Mouse (Mus musculus) cerebellum, adult 18-20 months (tissue): ENCODE data around the gene Syndig1l.

Source experiments
- DNase-seq, 2 experiments: peaks; one replicate each; pipeline ENCODE4 v3.0.0; 2021

Gene Syndig1l

GRCm38 (mm10) chr12:84698319-84699081 is at the start of gene Syndig1l:
Gene Syndig1l (minus strand): TSS chr12:84698831.
- DNase-seq = peak; percentile 38 to 45

DNA sequence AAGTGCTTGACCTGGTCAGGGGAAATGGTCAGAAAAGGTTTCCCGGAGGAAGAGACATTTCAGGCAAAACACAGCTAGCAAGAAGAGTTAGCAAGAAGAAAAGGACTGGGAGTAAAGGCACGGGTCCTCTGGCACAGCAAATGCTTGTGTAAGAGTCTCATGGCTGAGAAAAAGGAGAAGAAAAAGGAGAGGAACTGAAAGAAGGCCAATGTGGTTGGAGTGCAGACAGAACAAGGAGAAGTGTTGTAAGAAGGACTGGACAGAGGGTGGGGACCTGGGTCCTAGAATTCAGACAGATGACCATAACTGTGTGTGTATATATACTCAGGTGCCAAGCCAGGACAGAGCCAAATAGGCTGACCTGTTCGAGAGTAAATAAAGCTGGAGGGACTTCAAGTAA is 49.5 kb upstream of the Syndig1l start:
- DNase-seq = no peak

GRCm38 (mm10) chr12:84745700-84746099 is 47.1 kb upstream of the Syndig1l start:
- DNase-seq = no peak

DNA sequence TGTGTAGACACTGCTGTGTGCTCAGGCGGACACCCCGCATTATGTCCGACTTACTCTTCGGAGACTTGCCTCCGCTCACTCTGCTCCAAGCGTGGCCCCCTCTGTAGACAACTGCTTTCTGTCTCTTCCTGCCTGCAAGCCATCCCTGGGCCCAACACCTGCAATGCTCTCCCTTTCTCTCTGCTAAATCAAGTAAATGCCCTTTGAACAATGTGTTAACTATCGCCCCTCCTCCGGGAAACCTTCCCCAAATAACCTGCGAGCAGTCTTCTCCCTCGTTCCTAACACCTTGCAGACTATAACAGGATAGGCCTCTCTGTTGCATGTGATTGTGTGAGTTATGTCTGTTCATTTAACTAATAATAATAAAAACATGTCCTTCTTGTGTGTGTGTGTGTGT is 44.9 kb upstream of the Syndig1l start:
- DNase-seq = no peak

- DNase-seq = no peak
Observed at GRCm38 (mm10) chr12:84733366-84733765, 34.7 kb upstream of the Syndig1l start.

DNA sequence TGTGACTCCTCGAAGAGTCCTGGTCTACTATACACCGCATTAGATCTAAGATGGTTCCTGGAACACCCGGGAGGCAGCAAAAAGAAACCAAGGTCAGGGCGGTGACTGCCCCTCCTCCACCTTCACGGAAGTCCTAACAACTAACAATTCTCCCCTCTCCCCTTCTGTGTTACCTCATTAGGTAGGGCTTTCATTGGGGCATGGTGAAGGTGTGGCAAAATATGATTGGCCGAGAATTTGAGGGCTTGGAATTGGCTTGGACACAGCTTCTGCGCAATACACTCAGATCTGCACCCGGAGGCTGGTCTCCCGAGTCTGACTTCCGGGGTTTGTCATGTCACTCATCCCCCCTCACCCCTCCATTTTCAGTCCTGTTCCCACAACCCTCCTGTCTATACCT is 29.8 kb upstream of the Syndig1l start:
- no peak for DNase-seq

DNA sequence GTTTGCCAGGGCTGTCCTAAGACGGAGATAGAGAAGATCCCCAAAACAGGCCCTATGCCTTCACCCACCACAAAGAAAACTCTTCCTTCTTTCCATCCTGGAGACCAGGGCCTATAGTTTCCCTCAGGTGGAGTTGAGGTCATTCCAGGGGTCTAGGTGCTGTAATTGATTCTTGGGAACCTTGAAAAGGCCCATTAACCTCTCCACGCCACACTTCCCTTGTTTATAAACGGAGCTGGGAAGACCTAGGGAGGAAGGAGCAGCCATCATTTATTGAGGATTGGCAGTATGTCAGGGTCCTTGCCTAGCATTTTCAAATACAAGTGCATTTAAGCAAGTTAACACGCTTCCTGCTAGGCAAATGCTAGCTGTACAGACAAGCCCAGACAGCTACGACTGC is 28.8 kb upstream of the Syndig1l start:
- DNase-seq = no peak

DNA sequence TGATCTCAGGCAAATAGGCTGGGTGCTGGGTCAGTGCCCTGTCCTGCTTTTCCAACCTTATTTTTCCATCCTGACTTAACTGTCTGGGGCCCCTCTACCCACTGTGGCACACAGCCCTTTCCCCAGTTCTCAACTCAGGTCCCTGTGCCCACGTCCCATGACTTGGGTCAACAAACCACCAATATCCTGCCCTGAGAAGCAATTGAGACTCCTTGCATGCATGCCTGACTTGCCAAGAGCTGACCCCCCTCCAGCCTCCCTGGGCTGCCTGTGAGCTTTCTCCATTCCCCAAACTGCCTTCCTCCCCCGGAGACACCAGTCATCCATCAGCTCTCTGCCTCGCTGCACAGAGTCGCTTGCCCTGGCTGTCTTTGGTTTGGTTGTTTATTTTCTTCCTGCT is 28.4 kb upstream of the Syndig1l start:
- DNase-seq = no peak

DNA sequence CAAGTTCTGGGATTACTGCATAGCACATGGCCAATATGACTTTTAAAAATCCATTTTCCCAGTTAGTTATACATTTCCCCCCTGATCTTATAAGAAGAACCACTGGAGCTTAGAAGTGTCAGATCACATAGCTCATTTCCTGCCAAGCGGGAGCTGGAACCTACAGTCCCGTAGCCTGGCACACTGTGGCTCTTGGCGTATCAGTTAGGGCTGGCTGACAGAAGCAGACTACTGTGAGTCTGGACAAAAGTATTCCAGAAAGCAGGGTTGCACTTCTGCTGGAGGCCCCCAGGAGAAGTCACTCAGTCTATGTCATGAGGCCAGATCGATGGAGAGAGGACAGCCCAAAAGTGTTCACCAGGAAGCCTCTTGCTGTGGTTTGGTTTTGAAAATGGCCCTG is 27.8 kb upstream of the Syndig1l start:
- DNase-seq = no peak

DNA sequence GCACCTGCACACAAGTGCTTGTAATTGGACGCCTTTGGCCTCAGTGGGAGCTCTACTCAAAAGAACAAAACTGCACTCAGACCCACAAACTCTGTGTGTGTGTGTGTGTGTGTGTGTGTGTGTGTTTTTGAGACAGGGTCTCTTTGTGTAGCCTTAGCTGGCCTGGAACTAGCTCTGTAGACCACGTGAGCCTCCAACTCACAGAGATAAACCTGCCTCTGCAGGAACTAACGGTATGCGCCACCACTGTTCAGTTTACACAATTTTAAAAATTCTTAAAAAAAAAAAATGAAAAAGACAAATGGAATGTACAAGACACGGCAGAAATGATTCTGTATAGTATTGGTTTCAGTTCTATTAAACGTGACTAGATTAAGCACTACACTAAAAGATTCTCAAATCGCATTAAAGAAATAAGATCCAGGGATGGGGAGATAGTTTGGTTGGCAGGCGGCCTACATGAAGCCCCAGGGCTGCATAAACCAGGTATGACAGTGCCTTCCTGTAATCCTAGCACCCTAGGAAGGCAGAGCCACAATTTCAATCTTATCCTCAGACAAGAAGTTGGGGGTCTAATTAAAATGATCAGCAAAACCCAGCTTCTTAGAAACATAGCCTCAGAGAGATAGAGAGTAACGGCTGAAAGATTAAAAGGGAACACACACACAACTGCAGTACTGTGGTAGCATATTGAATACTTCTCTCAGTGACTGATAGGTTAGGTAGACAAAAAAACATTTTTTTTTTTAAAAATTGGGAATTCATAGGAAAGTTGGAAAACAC is 20.0 kb upstream of the Syndig1l start:
- DNase-seq = no peak

DNA sequence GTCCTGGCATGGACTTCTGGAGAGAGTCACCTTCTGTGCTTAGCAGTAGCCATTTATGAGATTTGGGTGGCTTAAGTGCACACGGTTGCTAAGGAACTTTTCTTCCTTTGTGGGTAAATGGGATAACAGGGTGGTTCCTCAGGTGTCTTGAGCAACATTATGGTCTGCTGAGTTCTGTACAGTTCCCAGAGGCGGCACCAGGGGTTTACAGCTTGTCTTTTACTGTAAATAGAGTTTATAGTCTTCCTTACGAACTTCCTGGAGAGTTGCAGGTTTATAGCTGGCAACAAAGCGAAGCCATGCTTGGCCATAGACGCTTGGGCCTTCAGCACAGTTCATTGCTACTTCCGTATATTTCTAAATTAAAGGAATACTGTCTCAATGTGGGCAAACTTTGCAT is 15.9 kb upstream of the Syndig1l start:
- no peak for DNase-seq

DNA sequence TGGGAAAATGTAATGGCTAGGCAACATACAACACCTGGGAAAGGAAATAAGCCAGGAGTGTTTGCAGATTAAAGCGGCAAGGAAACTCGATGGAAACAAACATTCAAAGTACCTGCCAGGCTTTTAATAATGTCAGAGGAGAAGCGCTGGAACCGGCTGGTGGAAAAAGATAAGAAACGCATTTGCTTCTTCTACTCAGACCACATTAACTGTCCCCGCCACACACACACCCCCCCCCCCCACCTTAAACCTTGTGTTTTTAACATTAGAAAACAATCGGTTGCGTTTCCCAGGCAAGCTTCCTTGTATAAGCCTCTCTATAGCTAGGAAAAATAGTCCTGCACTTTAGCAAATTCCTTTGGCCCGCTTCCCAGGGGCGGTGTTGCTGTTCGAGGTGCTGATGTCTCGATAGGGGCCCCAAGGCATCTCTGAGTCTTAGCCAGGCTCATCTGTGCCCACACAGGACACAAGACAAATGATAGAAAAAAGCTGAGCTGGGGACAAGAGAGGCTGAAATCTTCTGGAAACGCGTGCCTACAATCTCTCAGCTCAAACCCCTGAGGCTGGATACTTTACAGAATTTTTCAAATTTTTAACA is 11.3 kb upstream of the Syndig1l start:
- DNase-seq = no peak

DNA sequence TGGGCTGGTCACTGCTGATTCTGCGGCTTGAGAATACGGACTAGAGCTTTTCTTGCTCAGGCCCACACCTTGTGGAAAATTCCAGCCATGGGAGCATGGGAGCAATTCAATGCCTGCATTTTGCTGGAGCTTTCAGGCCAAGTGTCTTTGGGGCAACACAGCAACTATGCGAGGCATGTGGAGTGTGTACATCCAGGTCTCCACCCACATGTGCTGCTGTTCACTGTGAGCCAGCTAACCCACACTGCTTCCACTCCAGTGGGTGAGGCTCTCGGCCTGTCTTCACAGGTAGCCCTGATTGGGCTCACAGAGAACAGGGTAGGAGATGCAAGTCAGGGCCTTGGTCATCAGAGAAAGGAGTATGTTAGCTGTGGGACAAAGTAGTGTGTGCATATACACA is 9.2 kb upstream of the Syndig1l start:
- DNase-seq = no peak

GRCm38 (mm10) chr12:84706886-84707285 is 8.3 kb upstream of the Syndig1l start:
- DNase-seq = no peak

DNA sequence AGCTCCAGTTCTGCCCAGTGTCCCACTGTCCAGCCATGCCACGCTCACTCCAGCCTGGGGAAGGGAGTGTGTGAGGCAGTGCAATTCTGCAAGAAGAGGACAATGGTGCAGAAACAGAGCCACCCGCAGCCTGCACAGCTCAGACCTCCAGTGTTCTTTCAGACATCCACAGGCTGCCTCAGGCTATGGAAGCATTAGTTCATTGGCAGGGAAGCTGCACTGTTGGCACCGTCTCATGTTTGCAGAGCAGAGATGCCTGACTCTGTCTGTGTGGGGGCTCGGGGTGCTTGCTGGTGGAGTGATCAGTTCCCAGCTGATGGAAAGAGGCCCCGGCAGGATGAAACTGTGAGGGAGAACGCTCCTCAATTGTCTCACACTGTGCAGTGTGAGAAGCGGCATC is 4.0 kb upstream of the Syndig1l start:
- no peak for DNase-seq

DNA sequence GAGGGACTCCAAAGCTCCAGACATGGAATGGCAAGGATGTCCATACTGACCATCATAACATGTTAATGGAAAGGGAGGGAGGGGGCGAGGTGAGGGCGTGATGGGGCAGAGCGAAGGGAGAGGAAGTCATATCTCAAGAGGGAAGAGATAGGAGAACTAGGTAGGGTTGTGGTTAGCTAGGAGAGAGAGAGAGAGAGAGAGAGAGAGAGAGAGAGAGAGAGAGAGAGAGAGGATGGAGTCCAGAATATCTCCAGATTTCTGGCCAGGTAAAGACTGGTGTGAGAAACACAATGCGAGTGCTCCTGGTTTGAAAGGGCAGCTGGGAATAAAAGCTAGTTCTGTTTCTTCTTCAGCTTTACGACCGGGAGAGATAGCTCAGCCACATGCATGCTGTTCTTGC is 6.5 kb downstream of the Syndig1l start:
- DNase-seq = no peak

GRCm38 (mm10) chr12:84691347-84691746 is 7.3 kb downstream of the Syndig1l start:
- no peak for DNase-seq

DNA sequence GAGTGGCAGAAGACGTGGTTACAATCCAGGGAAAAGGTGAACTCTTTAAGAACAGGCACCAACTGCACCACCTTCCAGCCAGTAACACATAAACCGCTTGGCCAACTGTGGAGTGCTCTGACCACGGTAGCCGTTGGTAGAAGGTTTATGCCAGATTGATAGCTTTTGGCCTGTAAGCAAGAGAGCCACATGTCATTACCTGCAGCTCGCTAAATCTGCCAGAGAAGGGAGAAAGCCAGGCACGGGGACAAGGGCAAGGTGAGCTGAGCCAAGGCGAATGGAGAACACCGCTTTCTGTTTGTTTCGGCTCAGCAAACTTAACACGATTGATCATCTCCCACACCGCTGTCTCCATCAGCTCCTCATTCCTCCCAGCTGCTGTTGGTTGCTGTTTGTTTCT is 9.6 kb downstream of the Syndig1l start:
- DNase-seq = peak in 1 of 2 experiments; percentile 41

GRCm38 (mm10) chr12:84687531-84687930 is 11.1 kb downstream of the Syndig1l start:
- DNase-seq = no peak

DNA sequence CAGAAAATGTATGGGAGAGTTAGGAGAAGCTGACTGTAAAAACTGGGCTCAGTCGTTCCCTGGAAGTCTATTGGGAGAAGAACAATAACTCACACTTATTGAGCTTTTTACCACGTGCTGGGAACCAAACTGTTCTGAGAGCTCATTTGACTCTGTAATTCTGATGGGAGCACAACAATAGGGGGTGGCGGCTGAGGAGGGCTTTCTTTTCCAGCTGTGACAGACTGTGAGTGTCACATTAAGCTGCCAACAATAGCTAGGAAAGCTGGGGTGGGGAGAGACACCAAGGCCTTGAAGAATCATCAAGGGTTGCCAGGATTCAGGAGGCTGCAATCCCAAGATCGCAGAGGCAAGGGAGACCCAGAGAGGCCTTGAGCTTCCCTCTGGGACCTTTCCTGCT is 12.5 kb downstream of the Syndig1l start:
- no peak for DNase-seq

GRCm38 (mm10) chr12:84684569-84684968 is 14.1 kb downstream of the Syndig1l start:
- peak in 1 of 2 experiments; percentile 24 for DNase-seq

DNA sequence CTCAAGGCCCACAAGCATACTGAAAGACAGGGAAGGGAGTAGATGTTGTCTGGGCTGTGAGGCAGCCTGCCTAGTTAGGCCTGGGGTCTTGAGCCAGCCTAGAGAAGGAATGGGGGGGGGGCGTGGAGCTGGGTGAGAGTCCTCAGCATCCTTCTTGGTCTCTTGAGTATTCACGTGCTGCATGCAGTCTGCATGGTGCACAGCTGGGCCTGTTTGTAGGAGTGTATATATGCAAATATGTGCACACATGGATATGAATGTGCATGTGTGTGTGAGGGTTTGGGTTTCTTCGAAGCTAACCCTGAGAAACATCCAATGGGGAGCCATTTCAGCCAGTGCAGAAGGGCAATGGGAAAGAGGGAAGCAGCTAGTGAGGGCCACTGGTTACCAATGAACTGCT is 22.6 kb downstream of the Syndig1l start:
- no peak for DNase-seq

- peak in 1 of 2 experiments; percentile 13 for DNase-seq
Observed at GRCm38 (mm10) chr12:84674666-84675526, 23.7 kb downstream of the Syndig1l start.
